ENCODE assay signal across 14 mouse cellular contexts in the genomic region with DNA sequence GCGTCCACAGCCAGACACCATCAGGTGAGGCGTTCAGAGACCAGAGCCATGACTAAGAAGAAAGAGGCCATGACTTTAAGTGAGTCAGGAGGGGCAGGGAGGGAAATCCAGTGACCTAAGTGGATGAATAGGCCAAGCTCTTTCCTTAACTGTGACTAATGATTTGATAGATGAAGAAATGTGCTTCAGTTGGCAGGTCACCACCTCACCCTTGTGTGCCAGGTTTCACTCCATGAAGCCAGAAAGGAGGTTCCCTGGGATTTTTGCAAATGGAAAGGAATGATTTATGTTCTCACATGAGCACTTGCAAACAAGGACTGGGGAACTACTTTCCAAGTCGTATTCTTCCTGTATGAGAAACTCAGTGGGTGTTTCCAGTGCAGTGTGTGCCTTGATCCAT.
DNase-seq lines count a peak whose midpoint lies in the region; ATAC-seq lines count a peak whose summit lies in the region.
"Had no signal": no experiment of that assay in that cellular context is flagged by ENCODE, and none has a peak within 500 bp of the region (broad histone marks: within the 10 kb centered on the region; RNA-seq: fewer than 3 reads in every experiment).

No protein-coding gene starts in this region.

- H3K9me3 ChIP-seq in heart, embryonic 11.5 days (replicated peaks; ENCODE audit: control insufficient read depth, low read length): no peaks in the 10 kb centered on the region
- H3K9me3 ChIP-seq: embryonic facial prominence, embryonic 13.5 days; liver, embryonic 15.5 days had no signal

- no peaks in the 10 kb centered on the region for H3K4me1 ChIP-seq in heart, embryonic 11.5 days (ENCODE audit: control insufficient read depth, insufficient read depth, low read length)
- H3K4me1 ChIP-seq: embryonic facial prominence, embryonic 13.5 days; liver, embryonic 15.5 days had no signal

- 66% methylated on average over 3 of the region's 3 CpGs for WGBS in heart, embryonic 11.5 days (ENCODE audit: insufficient replicate concordance)

- H3K36me3 ChIP-seq in heart, embryonic 11.5 days (ENCODE audit: control insufficient read depth, insufficient read depth, low read length): no peaks in the 10 kb centered on the region
- H3K36me3 ChIP-seq: embryonic facial prominence, embryonic 13.5 days; liver, embryonic 15.5 days had no signal

- H3K27ac ChIP-seq in heart, embryonic 11.5 days (ENCODE audit: low read depth, low read length): no peak overlapping the region
- H3K27ac ChIP-seq: embryonic facial prominence, embryonic 13.5 days; hindbrain, postnatal 0 days; liver, embryonic 15.5 days had no signal

- DNase-seq in heart, adult 11 months: peak; percentile 86
- DNase-seq in urinary bladder, postnatal 25 days (ENCODE audit: low spot score): peak; percentile 3
- DNase-seq in urinary bladder, postnatal 14 days (ENCODE audit: low spot score): no peak
- DNase-seq in gastrocnemius, postnatal 14 days: peak; percentile 7
- DNase-seq in retina, postnatal 1 day: no peak
- DNase-seq in c-Kit-positive CD71-positive TER-119-positive erythroid progenitor cells, embryonic 14.5 days (ENCODE audit: low spot score): no peak
- DNase-seq in layer of hippocampus, postnatal 36 days: no peak
- DNase-seq: layer of hippocampus, adult 9-11 months; spleen, adult 18-20 months had no signal

- intact Hi-C loops in gastrocnemius, postnatal 14 days (cut with DNase I; ENCODE audit: low total_unique reads): no loop called here

- no peak overlapping the region for H3K4me3 ChIP-seq in heart, embryonic 11.5 days (ENCODE audit: low read depth, low read length)
- H3K4me3 ChIP-seq: embryonic facial prominence, embryonic 13.5 days; liver, embryonic 15.5 days had no signal

- no peak overlapping the region for H3K4me2 ChIP-seq in heart, embryonic 11.5 days
- H3K4me2 ChIP-seq: embryonic facial prominence, embryonic 13.5 days; liver, embryonic 15.5 days had no signal

- ATAC-seq in heart, embryonic 11.5 days (replicated peaks; ENCODE audit: insufficient number of reproducible peaks, low FRiP score, low TSS enrichment): no peak
- ATAC-seq: forebrain, embryonic 16.5 days; hindbrain, postnatal 0 days had no signal

- no peaks in the 10 kb centered on the region for H3K27me3 ChIP-seq in heart, embryonic 11.5 days (ENCODE audit: control insufficient read depth, insufficient read depth, low read length)
- H3K27me3 ChIP-seq: embryonic facial prominence, embryonic 13.5 days; liver, embryonic 15.5 days had no signal

- H3K9ac ChIP-seq in heart, embryonic 11.5 days (ENCODE audit: low read depth, low read length): no peak overlapping the region
- H3K9ac ChIP-seq: embryonic facial prominence, embryonic 13.5 days; liver, embryonic 15.5 days had no signal

Comparison
In these comparisons a context has a peak if more than half of its experiments do, and no peak if none do; other contexts are left out.
1. DNase-seq: peak in heart, adult 11 months (single experiment), urinary bladder, postnatal 25 days (single experiment) and gastrocnemius, postnatal 14 days (single experiment); none in urinary bladder, postnatal 14 days (single experiment), retina, postnatal 1 day (single experiment), c-Kit-positive CD71-positive TER-119-positive erythroid progenitor cells, embryonic 14.5 days (single experiment) and layer of hippocampus, postnatal 36 days (0 of 2).